Mouse (Mus musculus) CH12.LX (cell line): Measurements from ENCODE around the gene Ubqln1. TPM values are rescaled to one million over a fixed set of nuclear protein-coding genes. Genes with fewer than 3 reads are reported as not detected.

Source experiments
- DNase-seq: peaks from one replicate; pipeline ENCODE4 v3.0.0-alpha.2; 2013; ENCODE audit errors: extremely low read depth
- H3K27ac ChIP-seq: 2 replicates; pipeline ENCODE4 v1.5.1; 2012; ENCODE audit warnings: low read depth, mild to moderate bottlenecking, control low read depth, moderate library complexity; ENCODE audit not compliant: insufficient read depth
- H3K27me3 ChIP-seq: replicated peaks from 2 replicates; pipeline ENCODE3; 2012; ENCODE audit warnings: inconsistent platforms
- H3K36me3 ChIP-seq, 2 experiments: replicated peaks in 1 of 2; 2 replicates each; pipeline versions ENCODE3 to v1.6.1; 2012; ENCODE audit warnings: inconsistent platforms in 1 of 2, low read length in 1 of 2, mild to moderate bottlenecking in 1 of 2, mixed read lengths in 1 of 2, moderate library complexity in 1 of 2; ENCODE audit not compliant: control insufficient read depth in 1 of 2, insufficient read depth in 1 of 2
- H3K4me1 ChIP-seq, 2 experiments: 2 replicates each; pipeline ENCODE4 v1.6.1; 2012; ENCODE audit warnings: inconsistent platforms in 1 of 2, moderate library complexity in 1 of 2; ENCODE audit not compliant: insufficient read depth in 2 of 2, control insufficient read depth in 1 of 2
- H3K4me2 ChIP-seq: 2 replicates; pipeline ENCODE4 v1.6.1; 2012; ENCODE audit warnings: low read depth, mild to moderate bottlenecking, control low read depth; ENCODE audit not compliant: poor library complexity, insufficient read depth, severe bottlenecking
- H3K4me3 ChIP-seq, 3 experiments: fragments of 150-350 bp in 1 of 3; sonication (generic) in 1 of 3; replicated peaks in 1 of 3; 2 replicates each; pipeline versions ENCODE3 to v1.5.1; 2011 to 2012; ENCODE audit warnings: low read depth in 2 of 3, low read length in 2 of 3, mild to moderate bottlenecking in 2 of 3, moderate library complexity in 2 of 3, control low read depth in 1 of 3, improper control_type of control experiment in 1 of 3, inconsistent platforms in 1 of 3, mixed read lengths in 1 of 3; ENCODE audit not compliant: poor library complexity in 1 of 3
- H3K79me2 ChIP-seq: replicated peaks from 2 replicates; pipeline ENCODE4 v1.6.1; 2012; ENCODE audit warnings: mild to moderate bottlenecking, moderate library complexity; ENCODE audit not compliant: control insufficient read depth, poor library complexity, insufficient read depth, severe bottlenecking; ENCODE audit errors: extremely low read depth
- H3K9ac ChIP-seq: 2 replicates; pipeline ENCODE4 v1.6.1; 2012; ENCODE audit warnings: low read depth, mild to moderate bottlenecking, control low read depth, moderate library complexity; ENCODE audit not compliant: insufficient read depth
- H3K9me3 ChIP-seq: replicated peaks from 2 replicates; pipeline ENCODE3; 2012; ENCODE audit warnings: low read length, inconsistent platforms, mixed read lengths
- CTCF ChIP-seq, 2 experiments: IDR thresholded peaks in 1 of 2; conservative IDR thresholded peaks in 1 of 2; 2 replicates each; pipeline ENCODE4 v1.5.1; 2011 to 2012; ENCODE audit warnings: low read depth in 2 of 2, low read length in 2 of 2, improper control_type of control experiment in 1 of 2, inconsistent platforms in 1 of 2, mild to moderate bottlenecking in 1 of 2, moderate library complexity in 1 of 2
- E2F4 ChIP-seq: IDR thresholded peaks from 2 replicates; pipeline ENCODE4 v1.6.1; 2011; ENCODE audit warnings: low read depth, low read length, improper control_type of control experiment; ENCODE audit not compliant: insufficient replicate concordance
- ELF1 ChIP-seq: IDR thresholded peaks from 2 replicates; pipeline ENCODE4 v1.6.1; 2014; ENCODE audit warnings: low read depth, mild to moderate bottlenecking, inconsistent platforms, low read length, improper control_type of control experiment
- EP300 ChIP-seq: IDR thresholded peaks from 2 replicates; pipeline ENCODE4 v1.6.1; 2011; ENCODE audit warnings: low read length, improper control_type of control experiment
- GABPA ChIP-seq: IDR thresholded peaks from 2 replicates; pipeline ENCODE4 v1.6.1; 2012; ENCODE audit warnings: low read depth, low read length, improper control_type of control experiment, inconsistent platforms; ENCODE audit not compliant: insufficient replicate concordance
- HCFC1 ChIP-seq: IDR thresholded peaks from 2 replicates; pipeline ENCODE4 v1.6.1; 2012; ENCODE audit warnings: low read depth, mild to moderate bottlenecking, inconsistent platforms, low read length, improper control_type of control experiment
- IRF4 ChIP-seq: IDR thresholded peaks from 2 replicates; pipeline ENCODE4 v1.6.1; 2014; ENCODE audit warnings: low read depth, mild to moderate bottlenecking, inconsistent platforms, low read length, improper control_type of control experiment
- JUN ChIP-seq: IDR thresholded peaks from 2 replicates; pipeline ENCODE4 v1.6.1; 2011; ENCODE audit warnings: low read depth, mild to moderate bottlenecking, low read length, improper control_type of control experiment, moderate library complexity; ENCODE audit not compliant: insufficient read depth
- KAT2A ChIP-seq: IDR thresholded peaks from 2 replicates; pipeline ENCODE4 v1.6.1; 2012; ENCODE audit warnings: low read length, improper control_type of control experiment, inconsistent platforms; ENCODE audit not compliant: insufficient replicate concordance
- MAFK ChIP-seq: IDR thresholded peaks from 2 replicates; pipeline ENCODE4 v1.6.1; 2011; ENCODE audit warnings: low read length, improper control_type of control experiment; ENCODE audit not compliant: insufficient replicate concordance
- MXI1 ChIP-seq: IDR thresholded peaks from 2 replicates; pipeline ENCODE4 v1.6.1; 2011; ENCODE audit warnings: mild to moderate bottlenecking, low read depth, low read length, improper control_type of control experiment
- MYC ChIP-seq: IDR thresholded peaks from 2 replicates; pipeline ENCODE4 v1.6.1; 2011; ENCODE audit warnings: low read depth, mild to moderate bottlenecking, improper control_type of control experiment, low read length
- NELFE ChIP-seq: IDR thresholded peaks from 2 replicates; pipeline ENCODE4 v1.6.1; 2011; ENCODE audit warnings: low read depth, low read length, improper control_type of control experiment
- NRF1 ChIP-seq: IDR thresholded peaks from 2 replicates; pipeline ENCODE4 v1.6.1; 2014; ENCODE audit warnings: low read depth, mild to moderate bottlenecking, inconsistent platforms, low read length, improper control_type of control experiment, moderate library complexity
- PAX5 ChIP-seq: IDR thresholded peaks from 2 replicates; pipeline ENCODE4 v1.6.1; 2012; ENCODE audit warnings: low read length, inconsistent platforms, mixed read lengths
- POLR2AphosphoS2 ChIP-seq: IDR thresholded peaks from 2 replicates; pipeline ENCODE4 v1.6.1; 2011; ENCODE audit warnings: low read depth, low read length, improper control_type of control experiment
- SIN3A ChIP-seq: IDR thresholded peaks from 2 replicates; pipeline ENCODE4 v1.6.1; 2012; ENCODE audit warnings: low read length, improper control_type of control experiment, inconsistent platforms
- SMC3 ChIP-seq: IDR thresholded peaks from 2 replicates; pipeline ENCODE4 v1.6.1; 2011; ENCODE audit warnings: low read depth, low read length, improper control_type of control experiment
- TBP ChIP-seq: conservative IDR thresholded peaks from 2 replicates; pipeline ENCODE4 v1.6.1; 2011; ENCODE audit warnings: low read depth, low read length, improper control_type of control experiment
- TCF12 ChIP-seq: IDR thresholded peaks from 2 replicates; pipeline ENCODE4 v1.6.1; 2014; ENCODE audit warnings: low read depth, mild to moderate bottlenecking, inconsistent platforms, low read length, improper control_type of control experiment
- USF1 ChIP-seq: IDR thresholded peaks from 2 replicates; pipeline ENCODE4 v1.6.1; 2014; ENCODE audit warnings: low read depth, mild to moderate bottlenecking, inconsistent platforms, low read length, improper control_type of control experiment
- USF2 ChIP-seq: conservative IDR thresholded peaks from 2 replicates; pipeline ENCODE4 v1.6.1; 2011; ENCODE audit warnings: low read depth, low read length, improper control_type of control experiment
- ZMIZ1 ChIP-seq: IDR thresholded peaks from 2 replicates; pipeline ENCODE4 v1.6.1; 2012; ENCODE audit warnings: low read depth, mild to moderate bottlenecking, inconsistent platforms, low read length, improper control_type of control experiment
- ZNF384 ChIP-seq: IDR thresholded peaks from 2 replicates; pipeline ENCODE4 v1.6.1; 2012; ENCODE audit warnings: low read depth, low read length, improper control_type of control experiment, inconsistent platforms
- dilution Hi-C: fragments of 300-500 bp; cut with MboI; formaldehyde crosslinking; loops from 2 replicates; pipeline ENCODE4 v1.14.3; 2020; ENCODE audit warnings: low sequenced_read_pairs; ENCODE audit not compliant: extremely low pct_unique_long_range_greater_than_20kb, extremely low pct_ligation_motif_present
- in situ Hi-C: fragments of 300-500 bp; cut with MboI; formaldehyde crosslinking; loops from 3 replicates; pipeline ENCODE4 v1.14.3; 2019; ENCODE audit warnings: low sequenced_read_pairs, low pct_ligation_motif_present, low pct_unique_long_range_greater_than_20kb, mixed read lengths
- polyA plus RNA-seq: library from polyadenylated mRNA; unstranded; fragments of >175 nt; gene quantifications from 2 replicates; pipeline ENCODE4 v1.2.1, GENCODE M21; 2012; ENCODE audit warnings: low read depth; ENCODE audit not compliant: insufficient read length
- total RNA-seq, 2 experiments: library from RNA; depleted of rRNA; stranded (reverse); fragments of 300-350 nt in 1 of 2; fragments of >200 nt in 1 of 2; gene quantifications; 2 replicates each; pipeline ENCODE4 v1.2.3; 2012 to 2014

Ubqln1 gene
- total and polyA plus RNA-seq, 3 experiments = 58.5 to 166 (median 130) TPM

DNA sequence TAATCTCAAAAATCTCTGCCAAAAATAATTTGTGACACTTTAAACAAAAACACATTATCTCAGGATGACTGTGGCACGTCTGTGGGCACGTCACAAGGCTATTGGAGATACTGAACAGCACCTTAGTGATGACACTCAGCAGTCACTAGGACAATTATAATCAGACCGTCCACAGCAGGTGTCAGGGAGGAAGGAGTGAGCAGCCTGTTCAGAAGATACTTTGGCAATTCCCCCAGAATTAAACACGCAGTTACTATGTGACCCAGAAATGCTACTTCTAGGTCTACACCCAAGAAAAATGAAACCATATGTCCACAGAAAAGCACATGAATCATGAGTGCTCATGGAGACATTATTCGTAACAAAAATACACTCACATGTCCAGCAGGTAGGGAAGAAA is 5.0 kb downstream of the Ubqln1 start:
- no peak for DNase-seq
- Histone ChIP-seq H3K36me3 (peaks cover 9 to 42% of the 10 kb centered on the region in 2 experiments), H3K4me1 (peaks cover 5 to 66% of the 10 kb centered on the region in 2 experiments), H3K4me2 (no peak overlapping the region), H3K9me3 (no peaks in the 10 kb centered on the region), H3K27ac (no peak overlapping the region; the same call in 1 of the 2 replicates), H3K4me3 (no peak overlapping the region), H3K9ac (no peak overlapping the region)
- TF ChIP-seq IRF4 (no peak), JUN (no peak), TBP (no peak), USF1 (no peak), NRF1 (no peak), HCFC1 (no peak), ELF1 (no peak), KAT2A (no peak), SMC3 (no peak), EP300 (no peak), NELFE (no peak), ZMIZ1 (no peak)
- TF ChIP-seq, all 38 proteins: peak for 0
- in situ Hi-C loops (no loop called here), dilution Hi-C loops (no loop called here)
- no peaks in the 10 kb centered on the region for H3K27me3 ChIP-seq
- H3K79me2 ChIP-seq = peaks cover 92% of the 10 kb centered on the region

DNA sequence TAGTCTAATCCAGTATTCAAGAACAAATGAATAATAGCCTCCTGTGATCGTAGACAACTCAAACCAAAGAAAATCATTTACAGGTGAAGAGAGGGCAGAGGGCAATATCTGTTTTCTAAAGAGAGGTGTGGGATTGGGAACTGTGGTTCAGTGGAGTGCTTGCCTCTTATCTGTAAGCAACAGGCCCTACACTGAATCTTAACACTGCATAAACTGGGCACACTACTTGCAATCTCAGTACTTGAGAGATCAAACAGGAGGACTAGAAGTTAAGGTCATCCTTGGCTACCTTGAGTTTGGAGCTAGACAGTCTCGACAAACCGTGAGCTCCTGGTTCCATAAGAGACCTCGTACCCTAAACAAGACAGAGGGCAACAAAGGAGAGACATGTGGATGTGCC is 9.4 kb downstream of the Ubqln1 start:
- Histone ChIP-seq H3K9ac (no peak overlapping the region), H3K9me3 (no peaks in the 10 kb centered on the region), H3K27me3 (no peaks in the 10 kb centered on the region), H3K79me2 (peaks cover 93% of the 10 kb centered on the region), H3K4me1 (peaks cover 13 to 86% of the 10 kb centered on the region in 2 experiments), H3K36me3 (peaks cover 9 to 38% of the 10 kb centered on the region in 2 experiments), H3K27ac (no peak overlapping the region), H3K4me3 (no peak overlapping the region)
- in situ Hi-C loops = no loop called here
- TF ChIP-seq GABPA = no peak
- no peak for TF ChIP-seq SMC3
- TF ChIP-seq USF1 = no peak
- no peak for TF ChIP-seq SIN3A
- TF ChIP-seq, all 38 proteins: peak for 0
- no peak overlapping the region for H3K4me2 ChIP-seq
- DNase-seq = no peak
- dilution Hi-C loops = no loop called here

- H3K4me1 ChIP-seq = peaks cover 14 to 88% of the 10 kb centered on the region in 2 experiments
- no peak overlapping the region for H3K27ac ChIP-seq
- H3K4me3 ChIP-seq = no peak overlapping the region
- H3K79me2 ChIP-seq = peaks cover 93% of the 10 kb centered on the region
- no peak for DNase-seq
- no peak overlapping the region for H3K9ac ChIP-seq
- TF ChIP-seq ZNF384 (no peak), KAT2A (no peak), TBP (no peak), CTCF (conservative IDR thresholded peaks at IDR 0.05 in 1 of 2, IDR thresholded peaks at IDR 0.05 in 1 of 2; ENCODE audit: low read depth in 2 of 2, low read length in 2 of 2) (no peak), MXI1 (no peak), SMC3 (no peak), PAX5 (no peak), MYC (no peak), USF2 (no peak), ZMIZ1 (no peak), POLR2AphosphoS2 (no peak), HCFC1 (no peak), TCF12 (no peak), E2F4 (no peak), MAFK (no peak)
- TF ChIP-seq, all 38 proteins: peak for 0
- dilution Hi-C loops (no loop called here), in situ Hi-C loops (no loop called here)
- peaks cover 4 to 30% of the 10 kb centered on the region in 2 experiments for H3K36me3 ChIP-seq
- H3K27me3 ChIP-seq = no peaks in the 10 kb centered on the region
- no peak overlapping the region for H3K4me2 ChIP-seq
- H3K9me3 ChIP-seq = no peaks in the 10 kb centered on the region
These were observed 10.5 kb downstream of the Ubqln1 start for GRCm38 (mm10) chr13:58204986-58205385.
